Mouse (Mus musculus): ENCODE data around the gene Klhl12. TPM values are rescaled to one million over a fixed set of nuclear protein-coding genes. Genes with fewer than 3 reads are reported as not detected.

The Klhl12 gene
- polyA plus RNA-seq, 1 experiment from 2014 or later: 15.5 TPM

Other genes with a start within 250 kb of the Klhl12 start
- gene Adora1, start 220.1 kb upstream of the Klhl12 start, polyA plus RNA-seq (2014; fragmentation: Nextera tagmentation; extraction: Ambion mirVana): 4.4 and 6.7 TPM in 2 replicates
- gene Myog, start 165.5 kb upstream of the Klhl12 start, polyA plus RNA-seq (2014; fragmentation: Nextera tagmentation; extraction: Ambion mirVana): 3.7 and 4.2 TPM in 2 replicates
- gene Ppfia4, start 122.6 kb upstream of the Klhl12 start, polyA plus RNA-seq (2014; fragmentation: Nextera tagmentation; extraction: Ambion mirVana): 9.4 and 9.7 TPM in 2 replicates
- gene Tmem183a, start 93.6 kb upstream of the Klhl12 start, polyA plus RNA-seq (2014; fragmentation: Nextera tagmentation; extraction: Ambion mirVana): 75.1 and 78.8 TPM in 2 replicates
- gene 4933406M09Rik, start 69.6 kb upstream of the Klhl12 start, polyA plus RNA-seq (2014; fragmentation: Nextera tagmentation; extraction: Ambion mirVana): not detected in 2 replicates
- 35.2 and 36.9 TPM in 2 replicates for gene Cyb5r1, start 50.0 kb upstream of the Klhl12 start, polyA plus RNA-seq (2014; fragmentation: Nextera tagmentation; extraction: Ambion mirVana)
- 129 and 130 TPM in 2 replicates for gene Adipor1, start 40.2 kb upstream of the Klhl12 start, polyA plus RNA-seq (2014; fragmentation: Nextera tagmentation; extraction: Ambion mirVana)
- gene Rabif, start 39.1 kb downstream of the Klhl12 start, polyA plus RNA-seq (2014; fragmentation: Nextera tagmentation; extraction: Ambion mirVana): 35.3 and 37.9 TPM in 2 replicates
- not detected in 2 replicates for gene Mgat4e, start 94.2 kb downstream of the Klhl12 start, polyA plus RNA-seq (2014; fragmentation: Nextera tagmentation; extraction: Ambion mirVana)
- gene Kdm5b, start 104.6 kb downstream of the Klhl12 start, polyA plus RNA-seq (2014; fragmentation: Nextera tagmentation; extraction: Ambion mirVana): 34.9 and 35.9 TPM in 2 replicates
- gene Syt2, start 191.1 kb downstream of the Klhl12 start, polyA plus RNA-seq (2014; fragmentation: Nextera tagmentation; extraction: Ambion mirVana): 0.37 and 0.79 TPM in 2 replicates

All from heart, embryonic 11.5 days (tissue).